Mouse (Mus musculus) CH12.LX (cell line): ENCODE results near the gene Tk1. TPM values are rescaled to one million over a fixed set of nuclear protein-coding genes. Genes with fewer than 3 reads are reported as not detected.

ENCODE experiments used
- DNase-seq: peaks from one replicate; pipeline ENCODE4 v3.0.0-alpha.2; 2013; ENCODE audit errors: extremely low read depth
- H3K27ac ChIP-seq: 2 replicates; pipeline ENCODE4 v1.5.1; 2012; ENCODE audit warnings: low read depth, mild to moderate bottlenecking, control low read depth, moderate library complexity; ENCODE audit not compliant: insufficient read depth
- H3K27me3 ChIP-seq: replicated peaks from 2 replicates; pipeline ENCODE3; 2012; ENCODE audit warnings: inconsistent platforms
- H3K36me3 ChIP-seq, 2 experiments: replicated peaks in 1 of 2; 2 replicates each; pipeline versions ENCODE3 to v1.6.1; 2012; ENCODE audit warnings: inconsistent platforms in 1 of 2, low read length in 1 of 2, mild to moderate bottlenecking in 1 of 2, mixed read lengths in 1 of 2, moderate library complexity in 1 of 2; ENCODE audit not compliant: control insufficient read depth in 1 of 2, insufficient read depth in 1 of 2
- H3K4me1 ChIP-seq, 2 experiments: 2 replicates each; pipeline ENCODE4 v1.6.1; 2012; ENCODE audit warnings: inconsistent platforms in 1 of 2, moderate library complexity in 1 of 2; ENCODE audit not compliant: insufficient read depth in 2 of 2, control insufficient read depth in 1 of 2
- H3K4me2 ChIP-seq: 2 replicates; pipeline ENCODE4 v1.6.1; 2012; ENCODE audit warnings: low read depth, mild to moderate bottlenecking, control low read depth; ENCODE audit not compliant: poor library complexity, insufficient read depth, severe bottlenecking
- H3K4me3 ChIP-seq, 3 experiments: fragments of 150-350 bp in 1 of 3; sonication (generic) in 1 of 3; replicated peaks in 1 of 3; 2 replicates each; pipeline versions ENCODE3 to v1.5.1; 2011 to 2012; ENCODE audit warnings: low read depth in 2 of 3, low read length in 2 of 3, mild to moderate bottlenecking in 2 of 3, moderate library complexity in 2 of 3, control low read depth in 1 of 3, improper control_type of control experiment in 1 of 3, inconsistent platforms in 1 of 3, mixed read lengths in 1 of 3; ENCODE audit not compliant: poor library complexity in 1 of 3
- H3K79me2 ChIP-seq: replicated peaks from 2 replicates; pipeline ENCODE4 v1.6.1; 2012; ENCODE audit warnings: mild to moderate bottlenecking, moderate library complexity; ENCODE audit not compliant: control insufficient read depth, poor library complexity, insufficient read depth, severe bottlenecking; ENCODE audit errors: extremely low read depth
- H3K9ac ChIP-seq: 2 replicates; pipeline ENCODE4 v1.6.1; 2012; ENCODE audit warnings: low read depth, mild to moderate bottlenecking, control low read depth, moderate library complexity; ENCODE audit not compliant: insufficient read depth
- H3K9me3 ChIP-seq: replicated peaks from 2 replicates; pipeline ENCODE3; 2012; ENCODE audit warnings: low read length, inconsistent platforms, mixed read lengths
- ELF1 ChIP-seq: IDR thresholded peaks from 2 replicates; pipeline ENCODE4 v1.6.1; 2014; ENCODE audit warnings: low read depth, mild to moderate bottlenecking, inconsistent platforms, low read length, improper control_type of control experiment
- ETS1 ChIP-seq: conservative IDR thresholded peaks from 2 replicates; pipeline ENCODE4 v1.6.1; 2012; ENCODE audit warnings: low read depth, mild to moderate bottlenecking, inconsistent platforms, low read length, improper control_type of control experiment, moderate library complexity
- JUND ChIP-seq: conservative IDR thresholded peaks from 2 replicates; pipeline ENCODE4 v1.6.1; 2011; ENCODE audit warnings: low read depth, low read length, improper control_type of control experiment
- KAT2A ChIP-seq: IDR thresholded peaks from 2 replicates; pipeline ENCODE4 v1.6.1; 2012; ENCODE audit warnings: low read length, improper control_type of control experiment, inconsistent platforms; ENCODE audit not compliant: insufficient replicate concordance
- MAX ChIP-seq: IDR thresholded peaks from 2 replicates; pipeline ENCODE4 v1.6.1; 2011; ENCODE audit warnings: low read length, improper control_type of control experiment
- MAZ ChIP-seq: IDR thresholded peaks from 2 replicates; pipeline ENCODE4 v1.6.1; 2012; ENCODE audit warnings: low read depth, mild to moderate bottlenecking, inconsistent platforms, low read length, improper control_type of control experiment, moderate library complexity
- MEF2A ChIP-seq: IDR thresholded peaks from 2 replicates; pipeline ENCODE4 v1.6.1; 2014; ENCODE audit warnings: low read depth, mild to moderate bottlenecking, inconsistent platforms, low read length, improper control_type of control experiment, borderline replicate concordance
- MXI1 ChIP-seq: IDR thresholded peaks from 2 replicates; pipeline ENCODE4 v1.6.1; 2011; ENCODE audit warnings: mild to moderate bottlenecking, low read depth, low read length, improper control_type of control experiment
- POLR2A ChIP-seq: IDR thresholded peaks from 2 replicates; pipeline ENCODE4 v1.6.1; 2011; ENCODE audit warnings: low read depth, mild to moderate bottlenecking, improper control_type of control experiment, low read length
- POLR2AphosphoS2 ChIP-seq: IDR thresholded peaks from 2 replicates; pipeline ENCODE4 v1.6.1; 2011; ENCODE audit warnings: low read depth, low read length, improper control_type of control experiment
- RAD21 ChIP-seq: IDR thresholded peaks from 2 replicates; pipeline ENCODE4 v1.6.1; 2011; ENCODE audit warnings: low read depth, mild to moderate bottlenecking, low read length, improper control_type of control experiment, moderate library complexity
- RCOR1 ChIP-seq: conservative IDR thresholded peaks from 2 replicates; pipeline ENCODE4 v1.6.1; 2012; ENCODE audit warnings: low read depth, mild to moderate bottlenecking, inconsistent platforms, low read length, improper control_type of control experiment
- SMC3 ChIP-seq: IDR thresholded peaks from 2 replicates; pipeline ENCODE4 v1.6.1; 2011; ENCODE audit warnings: low read depth, low read length, improper control_type of control experiment
- TBP ChIP-seq: conservative IDR thresholded peaks from 2 replicates; pipeline ENCODE4 v1.6.1; 2011; ENCODE audit warnings: low read depth, low read length, improper control_type of control experiment
- USF2 ChIP-seq: conservative IDR thresholded peaks from 2 replicates; pipeline ENCODE4 v1.6.1; 2011; ENCODE audit warnings: low read depth, low read length, improper control_type of control experiment
- ZC3H11A ChIP-seq: IDR thresholded peaks from 2 replicates; pipeline ENCODE4 v1.6.1; 2012; ENCODE audit warnings: low read depth, mild to moderate bottlenecking, inconsistent platforms, low read length, improper control_type of control experiment
- ZMIZ1 ChIP-seq: IDR thresholded peaks from 2 replicates; pipeline ENCODE4 v1.6.1; 2012; ENCODE audit warnings: low read depth, mild to moderate bottlenecking, inconsistent platforms, low read length, improper control_type of control experiment
- ZNF384 ChIP-seq: IDR thresholded peaks from 2 replicates; pipeline ENCODE4 v1.6.1; 2012; ENCODE audit warnings: low read depth, low read length, improper control_type of control experiment, inconsistent platforms
- dilution Hi-C: fragments of 300-500 bp; cut with MboI; formaldehyde crosslinking; loops from 2 replicates; pipeline ENCODE4 v1.14.3; 2020; ENCODE audit warnings: low sequenced_read_pairs; ENCODE audit not compliant: extremely low pct_unique_long_range_greater_than_20kb, extremely low pct_ligation_motif_present
- in situ Hi-C: fragments of 300-500 bp; cut with MboI; formaldehyde crosslinking; loops from 3 replicates; pipeline ENCODE4 v1.14.3; 2019; ENCODE audit warnings: low sequenced_read_pairs, low pct_ligation_motif_present, low pct_unique_long_range_greater_than_20kb, mixed read lengths
- polyA plus RNA-seq: library from polyadenylated mRNA; unstranded; fragments of >175 nt; gene quantifications from 2 replicates; pipeline ENCODE4 v1.2.1, GENCODE M21; 2012; ENCODE audit warnings: low read depth; ENCODE audit not compliant: insufficient read length
- total RNA-seq, 2 experiments: library from RNA; depleted of rRNA; stranded (reverse); fragments of 300-350 nt in 1 of 2; fragments of >200 nt in 1 of 2; gene quantifications; 2 replicates each; pipeline ENCODE4 v1.2.3; 2012 to 2014

The Tk1 gene
- total and polyA plus RNA-seq, 3 experiments: 146 to 235 (median 179) TPM

DNA sequence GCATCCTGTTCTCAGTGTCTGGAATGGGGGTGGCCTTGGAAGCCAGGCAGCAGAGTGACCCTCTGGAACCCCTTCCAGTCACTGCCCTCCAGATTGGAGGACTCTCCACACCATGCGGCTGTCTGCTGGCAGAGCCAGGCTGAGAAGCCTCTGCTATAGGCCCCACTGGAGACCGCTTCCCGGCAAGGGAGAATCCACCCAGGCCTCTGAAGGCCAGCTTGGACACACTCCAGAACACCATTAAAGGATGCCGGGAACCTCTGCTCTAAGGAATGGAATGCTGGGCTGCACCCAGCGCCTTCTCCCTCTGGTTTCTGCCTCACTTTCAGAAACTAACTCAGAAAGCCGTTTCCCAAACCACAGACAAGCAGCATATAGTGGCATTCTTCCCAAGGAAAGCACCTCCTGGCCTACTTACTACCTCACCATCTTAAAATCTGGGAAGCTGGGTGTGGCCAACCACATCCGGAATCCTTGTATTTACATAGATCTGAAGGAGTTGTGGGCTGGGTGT lies 3.1 kb downstream of the Tk1 start:
- Histone ChIP-seq H3K9me3 (no peaks in the 10 kb centered on the region), H3K4me2 (no peak overlapping the region), H3K79me2 (peaks cover 52% of the 10 kb centered on the region), H3K27ac (no peak overlapping the region), H3K27me3 (no peaks in the 10 kb centered on the region), H3K9ac (no peak overlapping the region), H3K4me1 (peaks cover 3 to 64% of the 10 kb centered on the region in 2 experiments; a peak in 2 of 4 replicates), H3K36me3 (peaks cover 56 to 69% of the 10 kb centered on the region in 2 experiments), H3K4me3 (no peak overlapping the region)
- in situ Hi-C loops: loop anchor here (10.0 kb wide), 2 partner anchors 108 to 348 kb away; no protein-coding TSS in a partner anchor
- dilution Hi-C loops: no loop called here
- no peak for DNase-seq
- TF ChIP-seq POLR2A: peak; percentile 50
- peak; percentile 69 for TF ChIP-seq ZMIZ1
- TF ChIP-seq ETS1: no peak
- TF ChIP-seq RCOR1: 0 out of 2 replicates have a peak, but pooled peaks have one; percentile 14

DNA sequence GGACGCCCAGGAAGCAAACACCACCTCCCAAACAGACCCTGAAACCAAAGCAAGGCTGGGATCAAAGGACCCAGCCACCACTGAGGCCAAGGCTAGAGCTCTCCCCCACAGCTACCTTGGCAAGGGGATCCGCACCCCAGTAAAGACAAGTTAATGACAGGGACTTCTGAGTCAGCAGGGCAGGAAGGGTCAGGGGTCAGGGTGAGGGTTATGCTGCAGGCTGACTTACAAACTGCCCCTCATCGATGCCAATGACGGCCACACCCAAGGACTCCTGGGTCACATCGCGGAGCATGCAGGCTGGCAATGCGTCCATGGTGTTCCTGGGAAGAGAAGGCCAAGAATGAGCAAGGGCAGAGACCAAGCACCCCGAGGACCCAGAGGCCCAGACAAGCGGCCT lies 4.0 kb downstream of the Tk1 start:
- Histone ChIP-seq H3K27me3 (no peaks in the 10 kb centered on the region), H3K4me2 (no peak overlapping the region), H3K36me3 (peaks cover 64 to 78% of the 10 kb centered on the region in 2 experiments), H3K79me2 (peaks cover 52% of the 10 kb centered on the region)
- DNase-seq: no peak
- TF ChIP-seq ZC3H11A: no peak
- no peak for TF ChIP-seq MAZ
- TF ChIP-seq ETS1: no peak
- 0 out of 2 replicates have a peak, but pooled peaks have one; percentile 1 for TF ChIP-seq SMC3
- TF ChIP-seq ZNF384: no peak
- peak; percentile 43; the same call in 1 of the 2 replicates for TF ChIP-seq POLR2A
- TF ChIP-seq USF2: no peak
- TF ChIP-seq KAT2A: no peak
- peak; percentile 44; the same call in 1 of the 2 replicates for TF ChIP-seq POLR2AphosphoS2
- TF ChIP-seq, all 38 proteins: peak for 3
- Histone ChIP-seq H3K4me3 (no peak overlapping the region), H3K4me1 (peaks cover 3 to 74% of the 10 kb centered on the region in 2 experiments; a peak in 2 of 4 replicates), H3K9me3 (no peaks in the 10 kb centered on the region), H3K27ac (no peak overlapping the region), H3K9ac (no peak overlapping the region)
- in situ Hi-C loops: loop anchor here (10.0 kb wide), 2 partner anchors 107 to 347 kb away; no protein-coding TSS in a partner anchor
- dilution Hi-C loops: no loop called here

DNA sequence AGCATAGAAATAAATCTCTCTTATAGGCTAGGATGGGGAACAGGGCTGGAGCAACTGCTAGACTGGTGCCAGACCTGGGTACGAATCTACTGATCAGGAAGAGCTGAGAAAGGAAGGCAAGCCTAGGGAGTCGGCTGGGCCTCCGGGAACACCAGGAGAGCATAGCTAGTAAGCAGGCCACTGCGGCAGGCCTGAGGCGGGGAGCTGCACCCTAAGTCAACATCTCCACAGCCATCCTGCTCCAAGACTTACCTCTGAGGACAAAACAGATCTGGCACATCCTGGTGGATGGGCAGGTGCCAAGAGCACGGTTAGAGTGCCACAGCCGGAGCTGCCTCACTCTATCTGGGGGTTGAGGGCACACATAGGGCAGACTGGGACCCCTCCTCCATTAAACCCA lies 5.7 kb downstream of the Tk1 start:
- no peaks in the 10 kb centered on the region for H3K27me3 ChIP-seq
- peaks cover 81 to 90% of the 10 kb centered on the region in 2 experiments for H3K36me3 ChIP-seq
- dilution Hi-C loops: no loop called here
- H3K9me3 ChIP-seq: no peaks in the 10 kb centered on the region
- H3K27ac ChIP-seq: peak overlapping the region; percentile 32; the same call in 1 of the 2 replicates
- peaks cover 39% of the 10 kb centered on the region for H3K79me2 ChIP-seq
- no peak overlapping the region for H3K4me3 ChIP-seq
- no peak overlapping the region for H3K9ac ChIP-seq
- in situ Hi-C loops: loop anchor here (10.0 kb wide), 2 partner anchors 105 to 345 kb away; no protein-coding TSS in a partner anchor
- DNase-seq: no peak
- peaks cover 3 to 89% of the 10 kb centered on the region in 2 experiments; a peak in 2 of 4 replicates for H3K4me1 ChIP-seq
- TF ChIP-seq MEF2A (no peak), MAX (no peak), RAD21 (no peak), MAZ (no peak), POLR2AphosphoS2 (peak; percentile 58), JUND (no peak), KAT2A (no peak), ZMIZ1 (peak; percentile 58), MXI1 (no peak), TBP (no peak), ELF1 (no peak)
- H3K4me2 ChIP-seq: no peak overlapping the region
